Mouse (Mus musculus): ENCODE results near the gene Sgsm2. TPM values are rescaled to one million over a fixed set of nuclear protein-coding genes. Genes with fewer than 3 reads are reported as not detected.

Gene Sgsm2
- polyA plus RNA-seq, 1 experiment from 2014 or later, result 5.2 TPM

DNA sequence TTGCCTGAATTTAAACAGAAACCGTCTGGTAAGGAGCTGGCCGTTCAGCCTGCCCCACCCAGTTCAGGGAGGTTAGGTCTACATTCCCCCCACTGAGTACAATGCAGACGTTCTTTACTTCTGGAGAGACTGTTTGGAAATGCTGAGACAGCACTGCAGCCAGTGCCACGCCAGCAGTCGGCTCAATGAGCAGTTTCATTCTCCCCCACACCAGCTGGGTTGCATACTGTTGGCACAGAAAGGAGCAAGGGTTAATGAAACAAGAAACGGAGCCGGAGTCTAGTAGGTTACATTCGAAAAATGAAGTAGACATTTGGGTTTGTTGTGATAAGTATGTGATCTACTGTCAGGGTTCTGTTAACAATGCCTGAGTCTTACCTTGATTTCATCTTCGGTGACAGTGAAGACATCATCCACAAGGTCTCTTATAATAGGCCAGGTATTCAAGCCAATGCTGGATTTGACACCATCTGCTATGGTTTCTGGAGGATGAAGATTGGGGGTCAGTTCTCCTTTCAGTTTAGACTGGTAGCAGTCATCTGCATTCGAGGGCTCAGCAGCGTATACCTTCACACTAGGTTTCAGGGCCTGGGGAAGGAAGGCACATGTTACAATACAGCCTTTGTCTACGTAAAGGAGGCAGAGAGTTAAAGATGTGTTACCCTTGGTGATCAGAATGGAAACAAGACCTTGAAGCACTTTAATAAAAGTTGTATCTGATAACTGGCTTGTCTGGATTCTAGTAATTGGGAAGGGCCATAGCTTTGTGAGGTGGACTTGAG lies 11.9 kb upstream of the Sgsm2 start:
- no peak for ATAC-seq (ENCODE audit: insufficient number of reproducible peaks, insufficient read depth, low FRiP score, low TSS enrichment, low read depth)
- no peak overlapping the region for H3K4me2 ChIP-seq
- no peaks in the 10 kb centered on the region for H3K9me3 ChIP-seq
- no peaks in the 10 kb centered on the region for H3K4me1 ChIP-seq (replicated peaks)
- H3K4me3 ChIP-seq (replicated peaks), result no peak overlapping the region
- H3K36me3 ChIP-seq, result peaks cover 63% of the 10 kb centered on the region
- H3K9ac ChIP-seq (replicated peaks), result no peak overlapping the region
- WGBS, result 90% methylated on average over 12 of the region's 12 CpGs
- no peaks in the 10 kb centered on the region for H3K27me3 ChIP-seq
- no peak overlapping the region for H3K27ac ChIP-seq

DNA sequence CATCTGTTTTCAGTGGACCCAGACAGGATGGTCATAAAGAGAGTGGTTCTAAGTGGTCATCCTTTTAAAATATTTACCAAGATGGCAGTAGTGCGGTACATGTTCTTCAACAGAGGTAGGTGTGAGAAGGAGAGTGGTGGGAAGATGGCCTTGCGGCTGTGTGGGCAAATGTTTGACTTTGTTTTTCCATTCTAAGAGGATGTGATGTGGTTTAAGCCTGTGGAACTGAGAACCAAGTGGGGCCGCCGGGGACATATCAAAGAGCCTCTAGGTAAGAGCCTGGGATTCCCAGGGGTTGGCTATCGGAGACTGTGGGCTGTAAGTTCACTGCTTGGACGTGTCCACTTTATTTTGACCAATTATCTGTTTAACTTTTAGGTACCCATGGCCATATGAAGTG lies 11.0 kb upstream of the Sgsm2 start:
- Histone ChIP-seq H3K36me3 (peaks cover 73% of the 10 kb centered on the region), H3K4me2 (no peak overlapping the region), H3K27me3 (no peaks in the 10 kb centered on the region), H3K4me1 (replicated peaks) (no peaks in the 10 kb centered on the region), H3K9ac (replicated peaks) (no peak overlapping the region), H3K9me3 (no peaks in the 10 kb centered on the region), H3K4me3 (replicated peaks) (no peak overlapping the region), H3K27ac (no peak overlapping the region)
- ATAC-seq (ENCODE audit: insufficient number of reproducible peaks, insufficient read depth, low FRiP score, low TSS enrichment, low read depth), result no peak
- WGBS, result 91% methylated on average over 6 of the region's 6 CpGs

DNA sequence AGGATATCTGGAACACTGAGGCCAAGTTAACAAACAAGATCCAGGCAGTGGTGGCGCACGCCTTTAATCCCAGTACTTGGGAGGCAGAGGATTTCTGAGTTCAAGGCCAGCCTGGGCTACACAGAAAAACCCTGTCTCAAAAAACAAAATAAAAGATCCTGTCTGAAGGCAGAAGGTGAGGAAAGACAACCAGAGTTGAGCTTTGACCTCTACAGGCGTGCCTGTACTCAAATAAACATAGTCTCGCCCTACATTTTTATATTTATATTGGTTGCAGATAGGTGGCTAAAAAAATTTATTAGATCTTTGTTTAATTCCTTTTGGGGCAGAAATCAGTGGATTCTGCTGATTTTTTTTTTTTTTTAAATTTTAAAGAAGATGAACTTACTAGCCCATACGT lies 5.6 kb upstream of the Sgsm2 start:
- Histone ChIP-seq H3K4me1 (replicated peaks) (peaks cover 6% of the 10 kb centered on the region), H3K9ac (replicated peaks) (no peak overlapping the region), H3K9me3 (no peaks in the 10 kb centered on the region), H3K27ac (no peak overlapping the region), H3K36me3 (peaks cover 81% of the 10 kb centered on the region), H3K27me3 (no peaks in the 10 kb centered on the region), H3K4me2 (no peak overlapping the region), H3K4me3 (replicated peaks) (no peak overlapping the region)
- no peak for ATAC-seq (ENCODE audit: insufficient number of reproducible peaks, insufficient read depth, low FRiP score, low TSS enrichment, low read depth)
- 94% methylated on average over 5 of the region's 5 CpGs for WGBS

DNA sequence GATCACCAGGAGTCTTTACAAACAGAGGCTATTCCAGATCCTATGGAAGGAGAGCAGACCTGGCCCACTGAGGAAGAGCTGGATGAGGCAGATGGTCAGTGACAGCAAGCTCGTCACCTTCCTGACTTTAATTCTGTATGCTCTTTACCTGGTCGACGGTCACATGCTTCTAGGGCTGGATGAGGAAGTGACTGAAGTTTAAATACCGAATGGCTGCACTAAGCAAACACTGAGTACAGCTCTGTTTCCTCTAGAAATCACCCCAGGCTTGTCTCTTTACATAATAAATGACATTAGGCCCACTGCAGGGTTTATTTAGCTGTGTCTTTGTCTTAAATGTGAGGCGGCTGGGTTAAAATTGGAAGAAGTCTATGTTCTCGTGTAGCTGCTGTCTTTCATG lies 4.7 kb upstream of the Sgsm2 start:
- Histone ChIP-seq H3K9ac (replicated peaks) (no peak overlapping the region), H3K27ac (no peak overlapping the region), H3K4me3 (replicated peaks) (no peak overlapping the region), H3K9me3 (no peaks in the 10 kb centered on the region), H3K4me2 (no peak overlapping the region), H3K4me1 (replicated peaks) (peaks cover 6% of the 10 kb centered on the region), H3K36me3 (peaks cover 72% of the 10 kb centered on the region), H3K27me3 (no peaks in the 10 kb centered on the region)
- WGBS, result 93% methylated on average over 6 of the region's 6 CpGs
- ATAC-seq (ENCODE audit: insufficient number of reproducible peaks, insufficient read depth, low FRiP score, low TSS enrichment, low read depth), result no peak

DNA sequence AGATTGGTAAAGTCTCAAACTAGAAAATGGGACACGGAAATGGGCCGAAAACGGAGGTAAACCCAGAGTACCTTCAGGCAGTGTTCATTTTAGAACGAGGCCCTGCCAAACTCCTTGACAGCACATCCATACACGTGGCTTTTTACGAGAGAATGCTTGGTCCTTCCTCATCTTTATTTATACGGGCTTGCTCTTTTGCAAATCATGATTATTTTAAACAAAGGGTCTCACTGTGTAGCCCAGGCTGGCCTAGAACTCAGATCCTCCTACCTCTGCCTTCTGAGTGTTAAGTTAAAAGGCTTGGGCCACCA lies 1.6 kb upstream of the Sgsm2 start:
- Histone ChIP-seq H3K27me3 (no peaks in the 10 kb centered on the region), H3K4me3 (replicated peaks) (peak overlapping the region; percentile 83), H3K4me2 (peak overlapping the region; percentile 99), H3K9ac (replicated peaks) (peak overlapping the region; percentile 77), H3K36me3 (peaks cover 41% of the 10 kb centered on the region), H3K27ac (peak overlapping the region; percentile 77; the same call in 1 of the 2 replicates), H3K9me3 (no peaks in the 10 kb centered on the region), H3K4me1 (replicated peaks) (peaks cover 9% of the 10 kb centered on the region)
- 1% methylated on average over 7 of the region's 7 CpGs for WGBS
- no peak for ATAC-seq (ENCODE audit: insufficient number of reproducible peaks, insufficient read depth, low FRiP score, low TSS enrichment, low read depth)

DNA sequence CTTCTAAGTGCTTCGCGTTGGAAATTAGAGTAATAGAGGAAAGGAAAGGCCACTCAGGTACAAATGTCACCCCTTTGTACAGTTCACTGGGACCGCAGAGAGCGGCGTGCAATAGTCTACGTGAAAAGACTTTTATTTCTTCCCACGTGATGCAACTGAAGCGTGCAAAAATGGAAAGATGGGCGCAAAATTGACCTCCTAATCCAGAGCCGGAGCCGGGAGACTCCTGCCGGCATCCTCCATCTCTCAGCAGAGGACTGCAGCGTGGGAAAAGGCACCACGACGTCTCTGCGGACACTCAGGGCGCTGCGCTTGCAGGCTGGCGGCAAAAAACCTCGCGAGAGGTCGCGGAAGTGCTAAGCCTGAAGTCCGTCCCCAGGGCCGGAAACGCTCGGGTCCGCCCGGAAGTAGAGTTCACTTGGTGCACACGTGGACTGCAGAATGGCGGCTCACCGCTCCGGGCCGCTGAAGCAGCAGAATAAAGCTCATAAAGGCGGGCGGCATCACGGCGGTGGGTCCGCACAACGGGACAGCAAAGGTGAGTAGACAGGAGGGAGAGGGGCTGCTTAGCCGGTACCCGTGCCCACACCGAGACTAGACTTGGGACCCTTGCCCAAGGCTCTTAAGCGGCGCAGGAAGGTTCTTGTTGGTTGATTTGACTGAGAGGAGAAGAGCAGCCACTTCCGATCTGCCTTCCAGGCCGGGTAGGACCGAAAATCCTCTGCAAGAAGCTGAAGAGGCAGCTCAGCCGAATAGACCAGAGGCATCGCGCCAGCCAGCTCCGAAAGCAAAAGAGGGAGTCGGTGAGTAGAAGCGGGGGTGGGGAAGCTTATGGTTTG lies 1.0 kb upstream of the Sgsm2 start, which contains the start of gene Tsr1:
Gene Tsr1 (plus strand): TSS at position 394 of the 839 bp plus-strand sequence.
- ATAC-seq (ENCODE audit: insufficient number of reproducible peaks, insufficient read depth, low FRiP score, low TSS enrichment, low read depth), result peak; percentile 82
- Histone ChIP-seq H3K27ac (peak within 1 kb of the TSS; percentile 77), H3K4me1 (replicated peaks) (peaks cover 9% of the 10 kb centered on the region), H3K27me3 (no peaks in the 10 kb centered on the region), H3K4me3 (replicated peaks) (peak within 1 kb of the TSS; percentile 83), H3K9ac (replicated peaks) (peak within 1 kb of the TSS; percentile 77), H3K9me3 (no peaks in the 10 kb centered on the region), H3K36me3 (peaks cover 36% of the 10 kb centered on the region), H3K4me2 (peak within 1 kb of the TSS; percentile 99)
- under 1% methylated on average over 54 of the region's 54 CpGs for WGBS

DNA sequence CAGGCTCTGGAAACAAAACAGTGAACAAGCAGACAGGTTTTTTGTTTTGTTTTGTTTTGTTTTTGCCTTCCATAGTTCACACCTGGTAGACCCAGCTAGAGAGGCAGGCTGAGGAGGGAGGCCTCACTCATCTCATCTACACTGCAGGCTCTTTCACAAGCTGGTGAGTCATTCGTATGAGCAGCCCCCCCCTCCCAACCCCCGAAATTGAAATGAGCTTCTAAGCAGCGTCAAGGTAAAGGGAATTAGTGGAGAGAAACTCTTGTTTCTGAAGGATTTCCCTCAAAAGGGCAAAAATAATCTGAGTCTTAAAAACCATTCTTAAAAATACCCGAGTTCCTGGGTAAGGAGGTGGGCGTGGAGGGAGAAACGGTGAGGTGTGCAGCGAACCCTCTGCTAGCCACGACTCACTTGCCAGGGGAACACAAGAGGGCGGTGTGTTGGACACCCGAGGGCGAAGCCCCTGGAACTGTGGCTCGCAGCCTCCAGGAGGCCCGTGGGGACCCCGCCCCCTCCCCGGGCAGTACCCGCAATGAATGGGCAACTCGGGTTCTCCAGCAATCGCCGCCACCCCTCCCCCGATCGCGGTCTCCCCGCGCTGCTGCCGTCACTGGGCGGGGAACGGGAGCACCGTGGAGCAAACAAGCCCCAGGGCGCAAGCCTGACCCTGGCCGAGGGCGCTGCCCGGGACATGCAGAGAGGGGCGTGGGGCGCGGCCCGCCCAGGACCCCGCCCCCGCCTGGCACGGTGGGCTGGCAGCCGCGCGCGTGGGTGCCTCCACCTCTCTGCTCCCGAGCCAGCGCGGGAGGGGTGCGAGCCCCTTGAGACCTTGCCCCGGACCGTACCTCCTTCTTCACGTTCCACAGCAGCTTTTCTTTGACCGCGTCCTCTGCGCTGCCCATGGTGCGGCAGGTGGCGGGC lies 620 bp downstream of the Sgsm2 start:
- peak overlapping the region; percentile 77 for H3K9ac ChIP-seq (replicated peaks)
- H3K4me1 ChIP-seq (replicated peaks), result peaks cover 9% of the 10 kb centered on the region
- peak overlapping the region; percentile 99 for H3K4me2 ChIP-seq
- peak overlapping the region; percentile 83 for H3K4me3 ChIP-seq (replicated peaks)
- peak overlapping the region; percentile 77 for H3K27ac ChIP-seq
- no peaks in the 10 kb centered on the region for H3K9me3 ChIP-seq
- peaks cover 20% of the 10 kb centered on the region for H3K36me3 ChIP-seq
- ATAC-seq (ENCODE audit: insufficient number of reproducible peaks, insufficient read depth, low FRiP score, low TSS enrichment, low read depth), result peak; percentile 38; the same call in 1 of the 2 replicates
- no peaks in the 10 kb centered on the region for H3K27me3 ChIP-seq
- 1% methylated on average over 55 of the region's 55 CpGs for WGBS

DNA sequence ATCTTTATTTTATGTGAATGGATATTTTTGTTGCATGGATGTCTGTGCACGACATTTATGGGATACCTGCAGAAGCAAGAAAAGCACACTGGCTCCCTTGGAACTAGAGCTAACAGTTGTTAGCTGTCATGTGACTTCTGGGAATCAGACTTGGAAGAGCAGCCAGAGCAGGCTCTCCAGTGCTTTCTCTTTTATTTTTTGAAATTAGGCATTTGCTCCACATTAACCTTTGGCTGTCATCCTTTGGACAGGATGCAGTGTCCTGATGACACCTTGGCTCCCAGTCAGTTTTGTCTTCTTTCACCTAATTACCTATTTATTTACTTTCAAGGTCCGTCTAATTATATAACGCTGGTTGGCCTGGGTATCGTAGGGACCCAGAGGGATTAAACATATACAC lies 2.2 kb downstream of the Sgsm2 start:
- Histone ChIP-seq H3K4me3 (replicated peaks) (no peak overlapping the region), H3K4me1 (replicated peaks) (peaks cover 9% of the 10 kb centered on the region), H3K9ac (replicated peaks) (no peak overlapping the region), H3K27me3 (no peaks in the 10 kb centered on the region), H3K27ac (no peak overlapping the region), H3K36me3 (peaks cover 4% of the 10 kb centered on the region), H3K9me3 (no peaks in the 10 kb centered on the region), H3K4me2 (no peak overlapping the region)
- no peak for ATAC-seq (ENCODE audit: insufficient number of reproducible peaks, insufficient read depth, low FRiP score, low TSS enrichment, low read depth)
- 83% methylated on average over 4 of the region's 4 CpGs for WGBS

DNA sequence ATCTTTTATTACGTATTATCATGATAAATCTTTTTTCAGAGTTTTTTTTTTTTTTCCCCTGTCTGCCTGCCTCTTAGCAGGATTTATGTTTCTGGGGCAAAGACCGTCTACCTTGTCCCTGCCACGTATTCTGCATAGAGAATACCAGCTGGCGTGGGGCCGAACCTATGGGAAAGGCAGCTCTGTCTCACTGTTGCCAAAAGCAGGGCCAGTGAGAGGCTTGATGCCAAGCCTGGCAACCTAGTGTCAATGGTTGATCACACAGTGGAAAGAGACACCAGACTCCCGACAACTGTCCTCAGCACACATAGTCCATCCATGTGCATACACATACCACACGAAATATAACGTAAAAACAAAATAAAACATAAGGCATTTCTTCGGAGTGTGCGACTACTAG lies 13.8 kb downstream of the Sgsm2 start:
- no peaks in the 10 kb centered on the region for H3K9me3 ChIP-seq
- no peak overlapping the region for H3K9ac ChIP-seq (replicated peaks)
- no peak for ATAC-seq (ENCODE audit: insufficient number of reproducible peaks, insufficient read depth, low FRiP score, low TSS enrichment, low read depth)
- no peaks in the 10 kb centered on the region for H3K36me3 ChIP-seq
- no peak overlapping the region for H3K4me3 ChIP-seq (replicated peaks)
- no peaks in the 10 kb centered on the region for H3K27me3 ChIP-seq
- no peaks in the 10 kb centered on the region for H3K4me1 ChIP-seq (replicated peaks)
- H3K27ac ChIP-seq, result no peak overlapping the region
- WGBS, result 93% methylated on average over 10 of the region's 10 CpGs
- H3K4me2 ChIP-seq, result no peak overlapping the region

DNA sequence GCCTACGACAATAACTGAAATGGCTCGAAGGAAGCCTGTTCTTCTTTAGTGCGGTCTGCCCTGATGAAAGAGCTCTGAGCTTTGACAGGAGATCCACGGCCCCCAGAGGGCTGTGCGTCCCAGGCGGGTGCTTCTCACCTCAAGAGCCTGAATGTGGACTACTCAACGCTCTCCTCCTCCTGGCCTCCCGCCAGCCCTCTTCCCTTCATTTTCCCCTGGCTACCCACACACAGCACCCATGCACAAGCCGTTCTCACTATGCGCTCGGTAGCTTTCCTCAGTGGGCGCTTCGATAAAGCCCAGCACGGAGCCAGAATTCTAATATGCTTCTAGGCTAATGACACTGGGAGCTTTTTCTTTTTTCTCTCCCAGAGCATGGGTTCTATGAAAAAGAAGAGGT lies 14.9 kb downstream of the Sgsm2 start:
- Histone ChIP-seq H3K4me3 (replicated peaks) (no peak overlapping the region), H3K36me3 (no peaks in the 10 kb centered on the region), H3K4me2 (no peak overlapping the region), H3K9ac (replicated peaks) (no peak overlapping the region), H3K4me1 (replicated peaks) (peaks cover 3% of the 10 kb centered on the region), H3K27ac (no peak overlapping the region), H3K27me3 (no peaks in the 10 kb centered on the region), H3K9me3 (no peaks in the 10 kb centered on the region)
- 74% methylated on average over 14 of the region's 14 CpGs for WGBS
- no peak for ATAC-seq (ENCODE audit: insufficient number of reproducible peaks, insufficient read depth, low FRiP score, low TSS enrichment, low read depth)

DNA sequence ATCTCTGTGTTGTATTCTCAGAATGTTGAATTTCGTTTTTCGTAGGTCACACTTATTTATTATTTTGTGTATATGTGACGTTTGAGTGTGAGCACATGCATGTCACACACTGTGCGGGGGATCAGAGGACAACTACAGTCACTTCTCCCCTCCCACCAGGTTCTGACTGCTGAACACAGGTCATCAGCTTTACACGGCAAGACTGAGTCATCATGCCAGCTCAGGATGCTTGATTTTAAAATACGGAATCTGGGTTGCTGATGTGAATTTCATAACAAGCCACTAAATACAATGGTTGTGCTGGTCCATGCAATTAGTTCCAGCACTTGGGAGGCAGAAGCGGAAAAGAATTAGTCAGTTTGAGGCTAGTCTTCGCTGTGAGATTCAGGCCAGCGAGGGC lies 15.9 kb downstream of the Sgsm2 start:
- ATAC-seq (ENCODE audit: insufficient number of reproducible peaks, insufficient read depth, low FRiP score, low TSS enrichment, low read depth), result no peak
- 87% methylated on average over 9 of the region's 9 CpGs for WGBS
- H3K4me2 ChIP-seq, result no peak overlapping the region

More for the DNA sequence above, 15.9 kb downstream of the Sgsm2 start:
- no peaks in the 10 kb centered on the region for H3K36me3 ChIP-seq
- no peak overlapping the region for H3K4me3 ChIP-seq (replicated peaks)
- no peaks in the 10 kb centered on the region for H3K27me3 ChIP-seq
- no peak overlapping the region for H3K9ac ChIP-seq (replicated peaks)
- peaks cover 9% of the 10 kb centered on the region for H3K4me1 ChIP-seq (replicated peaks)
- H3K9me3 ChIP-seq, result no peaks in the 10 kb centered on the region
- no peak overlapping the region for H3K27ac ChIP-seq
